Mouse (Mus musculus) MEL (cell line): ENCODE data around the gene Pmfbp1. TPM values are rescaled to one million over a fixed set of nuclear protein-coding genes. Genes with fewer than 3 reads are reported as not detected.

Source experiments
- DNase-seq: peaks from one replicate; pipeline ENCODE4 v3.0.0; 2011; ENCODE audit warnings: low read depth, low spot score
- H3K27ac ChIP-seq: 2 replicates; pipeline ENCODE4 v1.5.1; 2012; ENCODE audit warnings: low read depth, mild to moderate bottlenecking, control low read depth, low read length, moderate library complexity; ENCODE audit not compliant: control insufficient read depth
- H3K27me3 ChIP-seq, 2 experiments: fragments of 150-350 bp in 1 of 2; sonication (generic) in 1 of 2; 2 replicates each; pipeline ENCODE4 v1.6.1; 2012; ENCODE audit warnings: low read length in 2 of 2, mild to moderate bottlenecking in 2 of 2, improper control_type of control experiment in 1 of 2, moderate library complexity in 1 of 2; ENCODE audit not compliant: insufficient read depth in 2 of 2, control insufficient read depth in 1 of 2
- H3K36me3 ChIP-seq, 2 experiments: 2 replicates each; pipeline ENCODE4 v1.6.1; 2012 to 2014; ENCODE audit warnings: low read length in 2 of 2, improper control_type of control experiment in 1 of 2, inconsistent platforms in 1 of 2, mild to moderate bottlenecking in 1 of 2; ENCODE audit not compliant: insufficient read depth in 2 of 2, control insufficient read depth in 1 of 2
- H3K4me1 ChIP-seq, 2 experiments: fragments of 150-350 bp in 1 of 2; sonication (generic) in 1 of 2; 2 replicates each; pipeline ENCODE4 v1.6.1; 2012; ENCODE audit warnings: low read length in 2 of 2, improper control_type of control experiment in 1 of 2, mild to moderate bottlenecking in 1 of 2; ENCODE audit not compliant: insufficient read depth in 2 of 2, control insufficient read depth in 1 of 2
- H3K4me3 ChIP-seq, 2 experiments: fragments of 150-350 bp in 1 of 2; sonication (generic) in 1 of 2; 2 replicates each; pipeline ENCODE4 v1.5.1; 2012; ENCODE audit warnings: low read depth in 2 of 2, low read length in 2 of 2, mild to moderate bottlenecking in 2 of 2, moderate library complexity in 2 of 2, control low read depth in 1 of 2, improper control_type of control experiment in 1 of 2; ENCODE audit not compliant: control insufficient read depth in 1 of 2, insufficient read depth in 1 of 2
- H3K79me2 ChIP-seq: 2 replicates; pipeline ENCODE4 v1.6.1; 2012; ENCODE audit warnings: mild to moderate bottlenecking, low read length, moderate library complexity; ENCODE audit not compliant: control insufficient read depth, poor library complexity, insufficient read depth
- H3K9ac ChIP-seq: 2 replicates; pipeline ENCODE4 v1.6.1; 2012; ENCODE audit warnings: low read depth, mild to moderate bottlenecking, control low read depth, low read length, moderate library complexity; ENCODE audit not compliant: control insufficient read depth, poor library complexity, severe bottlenecking
- H3K9me3 ChIP-seq: fragments of 150-350 bp; sonication (generic); replicated peaks from 2 replicates; pipeline ENCODE4 v1.6.1; 2012; ENCODE audit warnings: mild to moderate bottlenecking, low read length, improper control_type of control experiment, moderate library complexity; ENCODE audit not compliant: insufficient read depth
- BHLHE40 ChIP-seq: IDR thresholded peaks from 2 replicates; pipeline ENCODE4 v1.6.1; 2012; ENCODE audit warnings: low read depth, mild to moderate bottlenecking, inconsistent platforms, low read length, improper control_type of control experiment, borderline replicate concordance
- CHD1 ChIP-seq: IDR thresholded peaks from 2 replicates; pipeline ENCODE4 v1.6.1; 2012; ENCODE audit warnings: low read depth, mild to moderate bottlenecking, inconsistent platforms, low read length, improper control_type of control experiment
- CHD2 ChIP-seq: IDR thresholded peaks from 2 replicates; pipeline ENCODE4 v1.6.1; 2011; ENCODE audit warnings: low read length, improper control_type of control experiment
- CTCF ChIP-seq, 3 experiments: IDR thresholded peaks in 2 of 3; conservative IDR thresholded peaks in 1 of 3; 2 replicates each; pipeline ENCODE4 v1.5.1; 2011 to 2012; ENCODE audit warnings: low read length in 3 of 3, low read depth in 2 of 3, mild to moderate bottlenecking in 2 of 3, improper control_type of control experiment in 1 of 3, inconsistent platforms in 1 of 3, mixed read lengths in 1 of 3, moderate library complexity in 1 of 3; ENCODE audit not compliant: control insufficient read depth in 1 of 3, insufficient read depth in 1 of 3, poor library complexity in 1 of 3, severe bottlenecking in 1 of 3
- E2F4 ChIP-seq: IDR thresholded peaks from 2 replicates; pipeline ENCODE4 v1.6.1; 2011; ENCODE audit warnings: low read depth, low read length, improper control_type of control experiment, borderline replicate concordance
- ELF1 ChIP-seq: IDR thresholded peaks from 2 replicates; pipeline ENCODE4 v1.6.1; 2014; ENCODE audit warnings: low read depth, mild to moderate bottlenecking, inconsistent platforms, low read length, improper control_type of control experiment, moderate library complexity
- EP300 ChIP-seq, 2 experiments: IDR thresholded peaks; 2 replicates each; pipeline ENCODE4 v1.6.1; 2011; ENCODE audit warnings: improper control_type of control experiment in 2 of 2, low read length in 2 of 2, low read depth in 1 of 2, mild to moderate bottlenecking in 1 of 2
- ETS1 ChIP-seq: IDR thresholded peaks from 2 replicates; pipeline ENCODE4 v1.6.1; 2012; ENCODE audit warnings: low read depth, mild to moderate bottlenecking, inconsistent platforms, low read length, improper control_type of control experiment, moderate library complexity
- GABPA ChIP-seq: IDR thresholded peaks from 2 replicates; pipeline ENCODE4 v1.6.1; 2012; ENCODE audit warnings: low read depth, mild to moderate bottlenecking, inconsistent platforms, low read length, improper control_type of control experiment, moderate library complexity
- GATA1 ChIP-seq: IDR thresholded peaks from 2 replicates; pipeline ENCODE4 v1.6.1; 2011; ENCODE audit warnings: low read depth, low read length, improper control_type of control experiment
- HCFC1 ChIP-seq: IDR thresholded peaks from 2 replicates; pipeline ENCODE4 v1.6.1; 2012; ENCODE audit warnings: low read depth, mild to moderate bottlenecking, inconsistent platforms, low read length, improper control_type of control experiment, moderate library complexity
- JUND ChIP-seq: IDR thresholded peaks from 2 replicates; pipeline ENCODE4 v1.6.1; 2011; ENCODE audit warnings: low read depth, mild to moderate bottlenecking, improper control_type of control experiment, low read length
- KAT2A ChIP-seq: conservative IDR thresholded peaks from 2 replicates; pipeline ENCODE4 v1.6.1; 2012; ENCODE audit warnings: low read depth, low read length, improper control_type of control experiment, inconsistent platforms
- MAFK ChIP-seq: IDR thresholded peaks from 2 replicates; pipeline ENCODE4 v1.6.1; 2011; ENCODE audit warnings: low read depth, mild to moderate bottlenecking, low read length, improper control_type of control experiment, borderline replicate concordance
- MAX ChIP-seq: IDR thresholded peaks from 2 replicates; pipeline ENCODE4 v1.6.1; 2011; ENCODE audit warnings: low read length, improper control_type of control experiment
- MAZ ChIP-seq: IDR thresholded peaks from 2 replicates; pipeline ENCODE4 v1.6.1; 2012; ENCODE audit warnings: low read depth, mild to moderate bottlenecking, inconsistent platforms, low read length, improper control_type of control experiment
- MEF2A ChIP-seq: IDR thresholded peaks from 2 replicates; pipeline ENCODE4 v1.6.1; 2014; ENCODE audit warnings: low read depth, mild to moderate bottlenecking, inconsistent platforms, low read length, improper control_type of control experiment; ENCODE audit not compliant: poor library complexity, insufficient replicate concordance, severe bottlenecking; ENCODE audit errors: extremely low read depth
- MXI1 ChIP-seq: IDR thresholded peaks from 2 replicates; pipeline ENCODE4 v1.6.1; 2011; ENCODE audit warnings: mild to moderate bottlenecking, low read depth, low read length, improper control_type of control experiment
- MYB ChIP-seq: IDR thresholded peaks from 2 replicates; pipeline ENCODE4 v1.6.1; 2011; ENCODE audit warnings: mild to moderate bottlenecking, low read depth, low read length, improper control_type of control experiment
- NELFE ChIP-seq: IDR thresholded peaks from 2 replicates; pipeline ENCODE4 v1.6.1; 2011; ENCODE audit warnings: low read depth, low read length, improper control_type of control experiment
- NRF1 ChIP-seq: IDR thresholded peaks from 2 replicates; pipeline ENCODE4 v1.6.1; 2014; ENCODE audit warnings: low read depth, mild to moderate bottlenecking, inconsistent platforms, low read length, improper control_type of control experiment, moderate library complexity; ENCODE audit not compliant: poor library complexity, insufficient read depth, severe bottlenecking
- POLR2A ChIP-seq, 2 experiments: IDR thresholded peaks; 2 replicates each; pipeline ENCODE4 v1.6.1; 2011 to 2012; ENCODE audit warnings: low read length in 2 of 2, mild to moderate bottlenecking in 2 of 2, control low read depth in 1 of 2, improper control_type of control experiment in 1 of 2, low read depth in 1 of 2, moderate library complexity in 1 of 2; ENCODE audit not compliant: control insufficient read depth in 1 of 2, insufficient read depth in 1 of 2, poor library complexity in 1 of 2
- POLR2AphosphoS2 ChIP-seq: IDR thresholded peaks from 2 replicates; pipeline ENCODE4 v1.6.1; 2011; ENCODE audit warnings: low read length, improper control_type of control experiment
- POLR2AphosphoS5 ChIP-seq: IDR thresholded peaks from 2 replicates; pipeline ENCODE4 v1.6.1; 2012; ENCODE audit warnings: low read depth, borderline replicate concordance, mild to moderate bottlenecking, inconsistent platforms, low read length, moderate library complexity, mixed read lengths
- SIN3A ChIP-seq: IDR thresholded peaks from 2 replicates; pipeline ENCODE4 v1.6.1; 2012; ENCODE audit warnings: low read length, improper control_type of control experiment, inconsistent platforms
- SMC3 ChIP-seq: IDR thresholded peaks from 2 replicates; pipeline ENCODE4 v1.6.1; 2011; ENCODE audit warnings: low read depth, low read length, improper control_type of control experiment
- TAL1 ChIP-seq: IDR thresholded peaks from 2 replicates; pipeline ENCODE4 v1.6.1; 2012; ENCODE audit warnings: mild to moderate bottlenecking, inconsistent platforms, low read length, moderate library complexity, mixed read lengths
- UBTF ChIP-seq: IDR thresholded peaks from 2 replicates; pipeline ENCODE4 v1.6.1; 2012; ENCODE audit warnings: low read depth, mild to moderate bottlenecking, inconsistent platforms, low read length, improper control_type of control experiment, moderate library complexity, borderline replicate concordance; ENCODE audit not compliant: insufficient read depth
- USF1 ChIP-seq: IDR thresholded peaks from 2 replicates; pipeline ENCODE4 v1.6.1; 2014; ENCODE audit warnings: low read depth, mild to moderate bottlenecking, inconsistent platforms, low read length, improper control_type of control experiment, moderate library complexity
- USF2 ChIP-seq, 2 experiments: IDR thresholded peaks; 2 replicates each; pipeline ENCODE4 v1.6.1; 2011 to 2012; ENCODE audit warnings: improper control_type of control experiment in 2 of 2, low read length in 2 of 2, borderline replicate concordance in 1 of 2, inconsistent platforms in 1 of 2, low read depth in 1 of 2, mild to moderate bottlenecking in 1 of 2; ENCODE audit not compliant: insufficient read depth in 1 of 2
- ZC3H11A ChIP-seq: IDR thresholded peaks from 2 replicates; pipeline ENCODE4 v1.6.1; 2012; ENCODE audit warnings: low read depth, mild to moderate bottlenecking, inconsistent platforms, low read length, improper control_type of control experiment
- ZKSCAN1 ChIP-seq: IDR thresholded peaks from 2 replicates; pipeline ENCODE4 v1.6.1; 2012; ENCODE audit warnings: low read depth, mild to moderate bottlenecking, inconsistent platforms, low read length, improper control_type of control experiment, moderate library complexity
- ZMIZ1 ChIP-seq: IDR thresholded peaks from 2 replicates; pipeline ENCODE4 v1.6.1; 2012; ENCODE audit warnings: low read depth, mild to moderate bottlenecking, inconsistent platforms, low read length, improper control_type of control experiment, moderate library complexity
- ZNF384 ChIP-seq: IDR thresholded peaks from 2 replicates; pipeline ENCODE4 v1.6.1; 2012; ENCODE audit warnings: low read depth, mild to moderate bottlenecking, inconsistent platforms, low read length, improper control_type of control experiment
- polyA plus RNA-seq, 2 experiments: library from polyadenylated mRNA; stranded (reverse) in 1 of 2; unstranded in 1 of 2; fragments of >175 nt in 1 of 2; fragments of >200 nt in 1 of 2; gene quantifications; 2 replicates each; pipeline versions ENCODE4 v1.2.1 to v1.2.4; 2012; ENCODE audit warnings: low replicate concordance in 2 of 2, low read depth in 1 of 2; ENCODE audit not compliant: insufficient read length in 2 of 2, insufficient read depth in 1 of 2, missing spikeins in 1 of 2
- total RNA-seq: library from RNA; depleted of rRNA; stranded (reverse); fragments of 300-350 nt; gene quantifications from 2 replicates; pipeline ENCODE4 v1.2.3, GENCODE M21; 2012

Pmfbp1 gene
- total and polyA plus RNA-seq, 3 experiments, result 0.23 to 0.40 TPM; not detected in 1

DNA sequence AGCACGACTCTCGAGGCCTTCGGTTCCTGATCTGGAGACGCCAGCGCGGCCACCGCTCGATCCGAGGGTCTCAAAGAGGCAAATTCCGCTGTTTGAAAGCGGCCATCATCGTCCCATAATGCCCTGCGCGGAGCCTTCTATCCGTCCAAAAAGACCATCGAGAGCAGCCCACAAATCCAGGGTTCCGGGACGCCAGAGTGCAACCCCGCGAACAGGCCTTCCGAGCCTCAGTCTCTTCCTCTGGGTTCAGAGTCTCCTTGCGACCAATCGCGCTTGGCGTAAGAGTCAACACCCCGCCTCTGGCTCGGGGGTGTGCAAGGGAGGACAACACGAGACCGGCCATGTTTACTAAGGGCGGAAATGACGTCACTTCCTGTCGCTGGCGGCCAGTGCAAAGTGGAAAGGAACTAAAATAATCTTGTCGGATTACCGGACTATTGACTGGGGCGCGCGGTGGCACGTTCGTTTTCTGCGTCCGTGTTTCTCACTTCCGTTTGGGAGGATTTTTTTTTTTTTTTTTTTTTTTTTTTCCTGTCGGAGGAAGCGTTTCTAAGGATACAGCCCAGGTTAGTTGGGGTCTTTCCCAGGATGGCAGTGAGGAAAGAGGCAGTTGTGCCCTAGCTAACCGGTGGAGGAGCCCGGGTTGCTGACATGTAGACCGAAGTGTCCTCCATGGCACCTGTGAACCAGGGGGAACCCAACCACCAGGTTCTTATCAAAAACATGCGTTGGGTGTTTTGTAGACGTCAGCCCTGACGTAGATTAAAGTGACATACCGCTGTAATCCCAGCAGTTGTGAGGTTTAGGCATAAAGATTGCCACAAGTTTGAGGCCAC, 71.9 kb downstream of the Pmfbp1 start, which contains the start of the genes Dhx38 and Txnl4b:
Gene Dhx38 (minus strand): TSS at position 364 of the 836 bp plus-strand sequence.
Gene Txnl4b (plus strand): TSS at position 395 of the 836 bp plus-strand sequence.
- Histone ChIP-seq H3K79me2 (peaks cover 18% of the 10 kb centered on the region), H3K27ac (peak within 1 kb of the TSS; percentile 90), H3K36me3 (peaks cover 6 to 9% of the 10 kb centered on the region in 2 experiments; a peak in 3 of 4 replicates), H3K4me3 (peak within 1 kb of the TSS; percentile 75 to 91), H3K4me1 (peaks cover 3 to 14% of the 10 kb centered on the region in 2 experiments; a peak in 2 of 4 replicates), H3K9ac (peak within 1 kb of the TSS; percentile 93), H3K9me3 (no peaks in the 10 kb centered on the region), H3K27me3 (no peaks in the 10 kb centered on the region)
- peak; percentile 100 for DNase-seq
- TF ChIP-seq TAL1 (no peak), CHD2 (peak; percentile 26; the same call in 1 of the 2 replicates), SMC3 (no peak), MAX (peak; percentile 79), ZMIZ1 (no peak), NRF1 (0 out of 2 replicates have a peak, but pooled peaks have one; percentile 38), USF2 (IDR thresholded peaks at IDR 0.05; ENCODE audit: borderline replicate concordance in 1 of 2, insufficient read depth in 1 of 2, low read depth in 1 of 2, low read length in 2 of 2) (no peak), HCFC1 (peak; percentile 97), MAFK (no peak), MEF2A (no peak), MAZ (peak; percentile 88), MYB (peak; percentile 8; the same call in 1 of the 2 replicates), ETS1 (peak; percentile 66), ZKSCAN1 (peak; percentile 60; the same call in 1 of the 2 replicates), MXI1 (peak; percentile 87), GATA1 (peak; percentile 57; the same call in 1 of the 2 replicates), NELFE (peak; percentile 72; the same call in 1 of the 2 replicates), ELF1 (peak; percentile 95), CTCF (IDR thresholded peaks at IDR 0.05 in 2 of 3, conservative IDR thresholded peaks at IDR 0.05 in 1 of 3; ENCODE audit: control insufficient read depth in 1 of 3, insufficient read depth in 1 of 3, low read depth in 2 of 3, low read length in 3 of 3, poor library complexity in 1 of 3, severe bottlenecking in 1 of 3) (no peak), E2F4 (no peak), USF1 (0 out of 2 replicates have a peak, but pooled peaks have one; percentile 19), UBTF (no peak), SIN3A (peak; percentile 97), POLR2AphosphoS5 (no peak), JUND (peak; percentile 91), CHD1 (0 out of 2 replicates have a peak, but pooled peaks have one; percentile 62), ZC3H11A (no peak), GABPA (no peak), POLR2A (IDR thresholded peaks at IDR 0.05; ENCODE audit: control insufficient read depth in 1 of 2, insufficient read depth in 1 of 2, low read depth in 1 of 2, low read length in 2 of 2, poor library complexity in 1 of 2) (peak; percentile 45 to 71; a peak in 2 of 4 replicates), EP300 (IDR thresholded peaks at IDR 0.05; ENCODE audit: low read depth in 1 of 2, low read length in 2 of 2) (peak in 1 of 2 experiments; percentile 48; a peak in 1 of 4 replicates), KAT2A (peak; percentile 85), POLR2AphosphoS2 (0 out of 2 replicates have a peak, but pooled peaks have one; percentile 9), BHLHE40 (no peak; the same call in 1 of the 2 replicates), ZNF384 (peak; percentile 100)
